Mouse (Mus musculus) cerebellum, adult 2 months (tissue): Measurements from ENCODE around the gene Arsg. TPM values are rescaled to one million over a fixed set of nuclear protein-coding genes. Genes with fewer than 3 reads are reported as not detected.

Experiments
- DNase-seq, 2 experiments: peaks; one replicate each; pipeline ENCODE4 v3.0.0; 2021
- H3K27ac ChIP-seq: fragments of 200-500 bp; 2 replicates; pipeline ENCODE4 v1.5.1; 2012; ENCODE audit warnings: low read length, control low read depth, inconsistent platforms; ENCODE audit not compliant: insufficient read depth
- H3K27me3 ChIP-seq: fragments of 200-500 bp; 2 replicates; pipeline ENCODE4 v1.6.1; 2012; ENCODE audit warnings: inconsistent platforms, mild to moderate bottlenecking, low read length, moderate library complexity; ENCODE audit not compliant: control insufficient read depth, insufficient read depth
- H3K4me1 ChIP-seq: fragments of 200-500 bp; 2 replicates; pipeline ENCODE4 v1.6.1; 2011; ENCODE audit warnings: low read length; ENCODE audit not compliant: control insufficient read depth, insufficient read depth
- H3K4me3 ChIP-seq: fragments of 200-500 bp; replicated peaks from 2 replicates; pipeline ENCODE3; 2011; ENCODE audit warnings: mild to moderate bottlenecking, low read depth, low read length, control low read depth; ENCODE audit not compliant: insufficient read depth
- CTCF ChIP-seq: fragments of 200-500 bp; IDR thresholded peaks from 2 replicates; pipeline ENCODE4 v1.5.1; 2011; ENCODE audit warnings: low read depth, mild to moderate bottlenecking, control low read depth, low read length, moderate library complexity, borderline replicate concordance; ENCODE audit not compliant: insufficient read depth
- POLR2A ChIP-seq: fragments of 200-500 bp; IDR thresholded peaks from 2 replicates; pipeline ENCODE4 v1.6.1; 2011; ENCODE audit warnings: low read length, control low read depth, borderline replicate concordance; ENCODE audit not compliant: insufficient read depth
- WGBS: fragments of 180-500 bp; shearing (Covaris S2); methylation state at CpG from one replicate; pipeline ENCODE4 v1.1.7; 2018; 5-methylcytosine and 5-hydroxymethylcytosine counted together
- polyA plus RNA-seq: library from polyadenylated mRNA; depleted of rRNA; stranded (reverse); fragments of >200 nt; gene quantifications from 2 replicates; pipeline ENCODE4 v1.2.3, GENCODE M21; 2012

The Arsg gene
- polyA plus RNA-seq, 1 experiment, result 47.1 TPM

DNA sequence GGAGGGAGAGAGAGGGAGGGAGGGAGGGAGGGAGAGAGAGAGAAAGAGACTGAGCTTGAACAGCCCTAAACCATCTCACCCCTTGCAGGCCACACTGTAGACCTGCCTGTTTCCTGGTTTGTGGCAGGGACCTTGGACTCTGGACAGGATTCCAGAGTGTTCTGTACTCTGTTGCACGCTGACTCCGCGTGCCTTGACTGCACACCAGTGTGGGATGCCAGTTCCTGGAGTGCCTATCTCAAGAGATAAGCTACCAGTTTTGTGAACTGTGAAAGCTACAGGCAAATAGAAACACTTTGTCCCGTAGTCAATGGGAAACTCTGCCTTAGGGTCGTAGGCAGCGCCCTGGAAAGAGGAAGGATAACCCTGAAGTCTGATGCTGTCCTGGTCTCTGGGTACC lies 83.0 kb downstream of the Arsg start:
- Histone ChIP-seq H3K27me3 (no peaks in the 10 kb centered on the region), H3K4me1 (no peaks in the 10 kb centered on the region), H3K4me3 (no peak overlapping the region), H3K27ac (no peak overlapping the region)
- TF ChIP-seq CTCF (no peak), POLR2A (no peak)
- no peak for DNase-seq
- WGBS, result 82% methylated on average over 6 of the region's 6 CpGs

GRCm38 (mm10) chr11:109557419-109557818 lies 84.2 kb downstream of the Arsg start:
- WGBS, result 91% methylated on average over 11 of the region's 11 CpGs
- H3K4me3 ChIP-seq, result no peak overlapping the region
- TF ChIP-seq CTCF (no peak), POLR2A (no peak)
- no peaks in the 10 kb centered on the region for H3K27me3 ChIP-seq
- H3K27ac ChIP-seq, result no peak overlapping the region
- no peaks in the 10 kb centered on the region for H3K4me1 ChIP-seq
- no peak for DNase-seq

DNA sequence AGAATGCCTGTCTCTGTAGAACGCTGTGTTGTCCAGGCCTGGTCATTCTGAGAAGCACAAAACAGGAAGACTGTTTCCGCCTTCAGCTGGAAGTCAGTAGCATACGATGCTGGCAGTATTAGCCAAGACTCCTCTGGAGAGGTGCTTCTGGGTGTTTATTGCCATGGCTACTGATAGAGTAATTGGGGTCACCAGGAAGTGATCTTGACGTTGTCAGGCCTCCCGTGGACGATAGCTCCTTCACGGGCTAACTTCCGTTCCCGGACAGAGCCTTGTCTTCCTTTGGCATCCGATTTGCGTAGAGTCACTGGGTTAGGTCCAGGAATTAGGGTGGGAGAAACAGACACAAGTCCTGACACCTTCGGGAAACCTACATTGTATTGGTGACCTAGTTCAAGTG lies 86.1 kb downstream of the Arsg start:
- H3K27me3 ChIP-seq, result no peaks in the 10 kb centered on the region
- DNase-seq, result no peak
- no peaks in the 10 kb centered on the region for H3K4me1 ChIP-seq
- no peak overlapping the region for H3K27ac ChIP-seq
- TF ChIP-seq CTCF, result no peak
- TF ChIP-seq POLR2A, result no peak
- no peak overlapping the region for H3K4me3 ChIP-seq
- WGBS, result 86% methylated on average over 12 of the region's 12 CpGs

- 46% methylated on average over 9 of the region's 9 CpGs for WGBS
Measured at GRCm38 (mm10) chr11:109560793-109561257, 87.7 kb downstream of the Arsg start.

DNA sequence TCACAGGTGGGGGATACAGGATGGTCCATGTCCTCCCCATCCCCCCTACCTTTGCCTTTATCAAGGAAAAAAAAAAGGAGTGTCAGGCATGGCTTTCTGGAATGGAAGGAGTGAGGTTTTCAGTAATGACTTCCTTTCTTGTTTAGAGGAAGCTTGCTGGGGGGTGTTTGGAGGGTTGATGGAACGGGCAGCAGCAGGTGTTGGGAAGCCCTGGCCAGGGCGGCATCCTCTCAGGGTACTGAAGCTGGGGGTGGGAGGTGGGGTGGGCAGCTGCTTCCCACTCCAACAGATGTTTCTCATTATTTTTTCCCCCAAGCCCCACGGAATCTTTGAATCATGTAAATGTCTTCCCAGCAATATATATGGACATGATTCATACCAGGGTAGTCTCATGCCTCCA lies 88.3 kb downstream of the Arsg start:
- H3K27ac ChIP-seq, result no peak overlapping the region
- no peak for TF ChIP-seq POLR2A
- no peak for TF ChIP-seq CTCF

More at GRCm38 (mm10) chr11:109560793-109561257, 87.7 kb downstream of the Arsg start:
- Histone ChIP-seq H3K4me1 (no peaks in the 10 kb centered on the region), H3K4me3 (no peak overlapping the region), H3K27ac (no peak overlapping the region), H3K27me3 (no peaks in the 10 kb centered on the region)
- TF ChIP-seq POLR2A, result no peak
- no peak; the same call in 1 of the 2 replicates for TF ChIP-seq CTCF
- no peak for DNase-seq

DNA sequence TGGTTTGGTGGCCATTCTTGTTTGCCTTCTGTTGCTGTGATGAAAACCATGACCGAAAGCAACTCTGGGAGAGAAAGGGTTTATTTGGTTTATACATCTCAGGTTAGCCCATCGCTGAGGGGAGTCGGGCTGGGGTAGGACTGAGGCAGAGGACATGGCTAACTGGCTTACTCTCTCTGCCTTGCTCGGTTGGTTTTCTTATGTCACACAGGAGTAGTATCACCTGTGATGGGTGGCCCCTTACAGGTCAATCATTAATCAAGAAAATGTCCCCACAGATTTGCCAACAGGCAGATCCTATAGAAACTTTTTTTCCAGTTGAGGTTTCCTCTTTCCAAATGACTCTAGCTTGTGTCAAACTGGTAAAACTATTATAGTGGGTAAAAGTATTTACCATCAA lies 90.5 kb downstream of the Arsg start:
- Histone ChIP-seq H3K4me1 (no peaks in the 10 kb centered on the region), H3K27me3 (no peaks in the 10 kb centered on the region), H3K4me3 (no peak overlapping the region), H3K27ac (no peak overlapping the region)
- WGBS, result 95% methylated on average over 4 of the region's 4 CpGs
- no peak for DNase-seq
- TF ChIP-seq POLR2A, result no peak
- TF ChIP-seq CTCF, result no peak

More for the DNA sequence above, 88.3 kb downstream of the Arsg start:
- Histone ChIP-seq H3K4me3 (no peak overlapping the region), H3K27me3 (no peaks in the 10 kb centered on the region), H3K4me1 (no peaks in the 10 kb centered on the region)
- no peak for DNase-seq
- 45% methylated on average over 3 of the region's 3 CpGs for WGBS

DNA sequence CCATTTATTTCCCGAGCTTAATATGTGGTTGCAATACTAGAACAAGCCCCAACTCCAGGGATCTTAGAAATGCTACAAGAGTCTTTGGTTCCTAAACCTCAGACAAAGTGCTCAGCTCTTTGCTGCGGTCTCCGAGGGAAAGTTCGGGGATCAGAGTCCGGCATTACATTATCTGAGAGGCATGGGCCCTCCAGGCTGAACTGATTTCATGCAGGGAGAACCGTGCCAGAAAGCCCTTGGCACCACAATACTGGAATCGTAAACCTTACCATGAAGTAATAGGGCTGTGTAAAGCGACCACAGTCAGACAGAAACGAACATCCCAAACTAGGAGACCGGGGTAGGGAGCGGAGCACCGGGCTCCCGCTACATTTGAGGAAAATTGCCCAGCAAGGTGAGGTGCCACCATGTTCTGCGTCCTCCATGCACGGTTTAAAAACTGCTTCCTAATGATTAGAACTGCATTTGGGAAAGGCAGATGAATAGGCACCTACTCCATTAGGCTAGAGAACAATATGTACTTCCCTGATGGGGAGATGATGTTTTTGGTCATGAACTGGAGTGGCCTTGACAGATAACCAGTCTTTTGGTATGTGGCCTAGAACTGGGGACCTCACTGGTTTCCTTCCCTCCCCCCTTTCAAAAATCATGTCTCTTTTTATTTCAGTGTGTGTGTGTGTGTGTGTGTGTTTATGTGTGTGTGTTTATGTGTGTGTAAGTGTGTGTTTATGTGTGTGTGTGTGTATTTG lies 91.5 kb downstream of the Arsg start:
- Histone ChIP-seq H3K4me1 (no peaks in the 10 kb centered on the region), H3K4me3 (no peak overlapping the region), H3K27ac (no peak overlapping the region), H3K27me3 (no peaks in the 10 kb centered on the region)
- WGBS, result 68% methylated on average over 15 of the region's 15 CpGs
- TF ChIP-seq CTCF (no peak), POLR2A (no peak)
- no peak for DNase-seq

DNA sequence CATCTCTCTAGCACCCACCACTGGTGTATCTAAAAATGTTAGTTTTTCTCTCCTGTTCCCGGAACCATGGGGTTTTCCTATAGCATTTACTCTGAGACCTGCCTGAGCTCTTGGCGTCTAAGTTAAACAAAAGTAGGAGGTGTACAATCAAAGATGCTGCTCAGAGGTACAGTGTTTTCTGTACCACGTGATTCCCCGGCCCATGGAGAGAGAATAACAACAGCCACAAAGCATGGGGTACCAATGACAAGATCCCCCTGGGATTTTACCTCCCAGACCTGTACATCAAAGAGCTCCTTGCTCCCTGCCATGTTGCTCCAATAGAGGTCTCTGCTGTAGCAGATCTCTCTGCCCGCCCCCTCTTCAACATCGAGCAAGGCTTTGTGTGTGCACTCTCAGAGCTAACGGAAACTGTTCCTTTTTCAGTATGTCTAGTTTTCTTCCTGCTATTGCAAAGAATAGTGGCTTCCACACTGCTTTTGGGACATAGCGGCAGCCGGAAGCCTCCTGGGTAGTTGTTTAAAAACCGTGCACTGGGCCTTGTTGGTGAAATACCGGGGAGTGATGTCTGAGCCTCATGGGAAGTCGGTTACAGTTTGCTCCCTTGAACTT lies 95.9 kb downstream of the Arsg start:
- no peak overlapping the region for H3K27ac ChIP-seq
- no peaks in the 10 kb centered on the region for H3K4me1 ChIP-seq
- H3K4me3 ChIP-seq, result no peak overlapping the region
- TF ChIP-seq CTCF, result no peak
- TF ChIP-seq POLR2A, result no peak
- DNase-seq, result no peak
- no peaks in the 10 kb centered on the region for H3K27me3 ChIP-seq
- WGBS, result 73% methylated on average over 12 of the region's 12 CpGs
